Mouse (Mus musculus) hindbrain, embryonic 10.5 days (tissue): ENCODE measurements around the gene Zdhhc17. TPM values are rescaled to one million over a fixed set of nuclear protein-coding genes. Genes with fewer than 3 reads are reported as not detected.

ENCODE experiments used
- DNase-seq: peaks from one replicate; pipeline ENCODE4 v3.0.0-alpha.2; 2017; ENCODE audit warnings: low spot score
- H3K27ac ChIP-seq: fragments of 300-500 bp; sonication (generic); 2 replicates; pipeline ENCODE4 v1.5.1; 2016; ENCODE audit warnings: mild to moderate bottlenecking, moderate library complexity
- H3K27me3 ChIP-seq: fragments of 300-500 bp; sonication (generic); 2 replicates; pipeline ENCODE4 v1.6.1; 2016; ENCODE audit warnings: mild to moderate bottlenecking; ENCODE audit not compliant: poor library complexity, insufficient read depth, severe bottlenecking
- H3K36me3 ChIP-seq: fragments of 300-500 bp; sonication (generic); 2 replicates; pipeline ENCODE4 v1.6.1; 2016; ENCODE audit warnings: mild to moderate bottlenecking, moderate library complexity
- H3K4me1 ChIP-seq: fragments of 300-500 bp; sonication (generic); replicated peaks from 2 replicates; pipeline ENCODE4 v1.6.1; 2016; ENCODE audit warnings: mild to moderate bottlenecking
- H3K4me3 ChIP-seq: fragments of 300-500 bp; sonication (generic); 2 replicates; pipeline ENCODE4 v1.5.1; 2016; ENCODE audit warnings: mild to moderate bottlenecking, moderate library complexity
- H3K9me3 ChIP-seq: fragments of 300-500 bp; sonication (generic); 2 replicates; pipeline ENCODE4 v1.6.1; 2016; ENCODE audit warnings: mild to moderate bottlenecking, moderate library complexity
- WGBS: fragments of 180-500 bp; shearing (Covaris S2); methylation state at CpG from one replicate; pipeline ENCODE4 v1.1.7; 2016; 5-methylcytosine and 5-hydroxymethylcytosine counted together
- polyA plus RNA-seq: library from polyadenylated mRNA; unstranded; fragments of >200 nt; fragmentation: Nextera tagmentation; extraction: Ambion mirVana; gene quantifications from 2 replicates; pipeline ENCODE4 v1.2.1, GENCODE M21; 2016

Zdhhc17 gene
- polyA plus RNA-seq, 1 experiment from 2014 or later, result 29.3 TPM

GRCm38 (mm10) chr10:110941968-110942367, 68.0 kb downstream of the Zdhhc17 start:
- WGBS, result 93% methylated on average over 11 of the region's 11 CpGs
- H3K27me3 ChIP-seq, result no peaks in the 10 kb centered on the region
- H3K4me1 ChIP-seq, result no peaks in the 10 kb centered on the region
- no peak for DNase-seq
- peaks cover 97% of the 10 kb centered on the region for H3K36me3 ChIP-seq
- no peaks in the 10 kb centered on the region for H3K9me3 ChIP-seq
- no peak overlapping the region for H3K27ac ChIP-seq
- H3K4me3 ChIP-seq, result no peak overlapping the region

- DNase-seq, result peak; percentile 7
- Histone ChIP-seq H3K36me3 (peaks cover 93% of the 10 kb centered on the region), H3K27ac (no peak overlapping the region), H3K9me3 (no peaks in the 10 kb centered on the region), H3K27me3 (no peaks in the 10 kb centered on the region), H3K4me1 (no peaks in the 10 kb centered on the region), H3K4me3 (no peak overlapping the region)
- 89% methylated on average over 13 of the region's 13 CpGs for WGBS
These were observed 69.1 kb downstream of the Zdhhc17 start for GRCm38 (mm10) chr10:110940740-110941398.

GRCm38 (mm10) chr10:110939717-110940116, 70.2 kb downstream of the Zdhhc17 start:
- Histone ChIP-seq H3K4me1 (no peaks in the 10 kb centered on the region), H3K9me3 (no peaks in the 10 kb centered on the region), H3K27ac (no peak overlapping the region), H3K4me3 (no peak overlapping the region), H3K36me3 (peaks cover 91% of the 10 kb centered on the region), H3K27me3 (no peaks in the 10 kb centered on the region)
- WGBS, result 92% methylated on average over 4 of the region's 4 CpGs
- no peak for DNase-seq

- Histone ChIP-seq H3K4me3 (no peak overlapping the region), H3K36me3 (peaks cover 84% of the 10 kb centered on the region), H3K27ac (no peak overlapping the region), H3K27me3 (no peaks in the 10 kb centered on the region), H3K4me1 (no peaks in the 10 kb centered on the region), H3K9me3 (no peaks in the 10 kb centered on the region)
- 90% methylated on average over 19 of the region's 19 CpGs for WGBS
- peak; percentile 2 for DNase-seq
These were observed 70.9 kb downstream of the Zdhhc17 start for GRCm38 (mm10) chr10:110938841-110939549.

- no peak for DNase-seq
- no peaks in the 10 kb centered on the region for H3K27me3 ChIP-seq
- WGBS, result 93% methylated on average over 7 of the region's 7 CpGs
- no peak overlapping the region for H3K27ac ChIP-seq
- peaks cover 77% of the 10 kb centered on the region for H3K36me3 ChIP-seq
- H3K4me3 ChIP-seq, result no peak overlapping the region
- H3K9me3 ChIP-seq, result no peaks in the 10 kb centered on the region
- no peaks in the 10 kb centered on the region for H3K4me1 ChIP-seq
These were observed 71.6 kb downstream of the Zdhhc17 start for GRCm38 (mm10) chr10:110938361-110938760.

- Histone ChIP-seq H3K27ac (no peak overlapping the region), H3K4me1 (peaks cover 17% of the 10 kb centered on the region), H3K4me3 (no peak overlapping the region), H3K36me3 (peaks cover 51% of the 10 kb centered on the region), H3K9me3 (no peaks in the 10 kb centered on the region), H3K27me3 (no peaks in the 10 kb centered on the region)
- no peak for DNase-seq
- 87% methylated on average over 7 of the region's 7 CpGs for WGBS
These were observed 74.3 kb downstream of the Zdhhc17 start for GRCm38 (mm10) chr10:110935669-110936068.

- 97% methylated on average over 11 of the region's 11 CpGs for WGBS
- no peak overlapping the region for H3K27ac ChIP-seq
- H3K36me3 ChIP-seq, result peaks cover 45% of the 10 kb centered on the region
- H3K4me3 ChIP-seq, result no peak overlapping the region
- H3K9me3 ChIP-seq, result no peaks in the 10 kb centered on the region
- peaks cover 23% of the 10 kb centered on the region for H3K4me1 ChIP-seq
- no peaks in the 10 kb centered on the region for H3K27me3 ChIP-seq
- no peak for DNase-seq
These were observed 74.9 kb downstream of the Zdhhc17 start for GRCm38 (mm10) chr10:110935081-110935480.

GRCm38 (mm10) chr10:110933584-110933983, 76.4 kb downstream of the Zdhhc17 start:
- WGBS, result 78% methylated on average over 5 of the region's 5 CpGs
- Histone ChIP-seq H3K27me3 (no peaks in the 10 kb centered on the region), H3K4me3 (no peak overlapping the region), H3K36me3 (peaks cover 32% of the 10 kb centered on the region), H3K4me1 (peaks cover 38% of the 10 kb centered on the region), H3K9me3 (no peaks in the 10 kb centered on the region), H3K27ac (no peak overlapping the region)
- no peak for DNase-seq

- peaks cover 17% of the 10 kb centered on the region for H3K36me3 ChIP-seq
These were observed 77.9 kb downstream of the Zdhhc17 start for GRCm38 (mm10) chr10:110931913-110932560.

GRCm38 (mm10) chr10:110931161-110931912, 78.6 kb downstream of the Zdhhc17 start:
- 50% methylated on average over 13 of the region's 13 CpGs for WGBS
- H3K27ac ChIP-seq, result peak overlapping the region; percentile 82
- no peaks in the 10 kb centered on the region for H3K27me3 ChIP-seq
- peak; percentile 32 for DNase-seq
- H3K4me3 ChIP-seq, result peak overlapping the region; percentile 37
- peaks cover 13% of the 10 kb centered on the region for H3K36me3 ChIP-seq
- peaks cover 43% of the 10 kb centered on the region for H3K4me1 ChIP-seq
- H3K9me3 ChIP-seq, result no peaks in the 10 kb centered on the region

More at GRCm38 (mm10) chr10:110931913-110932560, 77.9 kb downstream of the Zdhhc17 start:
- 59% methylated on average over 20 of the region's 20 CpGs for WGBS
- H3K4me1 ChIP-seq, result peaks cover 38% of the 10 kb centered on the region
- peak overlapping the region; percentile 82 for H3K27ac ChIP-seq
- H3K4me3 ChIP-seq, result peak overlapping the region; percentile 37
- H3K27me3 ChIP-seq, result no peaks in the 10 kb centered on the region
- no peak for DNase-seq
- no peaks in the 10 kb centered on the region for H3K9me3 ChIP-seq

GRCm38 (mm10) chr10:110929756-110930155, 80.2 kb downstream of the Zdhhc17 start:
- Histone ChIP-seq H3K27ac (0 out of 2 replicates have a peak overlapping the region, but pooled peaks have one; percentile 6), H3K27me3 (no peaks in the 10 kb centered on the region), H3K4me3 (no peak overlapping the region), H3K9me3 (no peaks in the 10 kb centered on the region), H3K4me1 (peaks cover 48% of the 10 kb centered on the region), H3K36me3 (peaks cover 4% of the 10 kb centered on the region; the same call in 1 of the 2 replicates)
- DNase-seq, result no peak
- 73% methylated on average over 4 of the region's 4 CpGs for WGBS

GRCm38 (mm10) chr10:110927491-110927890, 82.4 kb downstream of the Zdhhc17 start:
- 85% methylated on average over 11 of the region's 11 CpGs for WGBS
- DNase-seq, result no peak
- peaks cover 57% of the 10 kb centered on the region for H3K4me1 ChIP-seq

More at GRCm38 (mm10) chr10:110927491-110927890, 82.4 kb downstream of the Zdhhc17 start:
- Histone ChIP-seq H3K27me3 (no peaks in the 10 kb centered on the region), H3K4me3 (no peak overlapping the region), H3K27ac (no peak overlapping the region), H3K9me3 (no peaks in the 10 kb centered on the region), H3K36me3 (0 out of 2 replicates have a peak, but pooled peaks cover 7% of the 10 kb centered on the region)
